Mouse (Mus musculus): Measurements from ENCODE around the gene Rln3. TPM values are rescaled to one million over a fixed set of nuclear protein-coding genes. Genes with fewer than 3 reads are reported as not detected.

The Rln3 gene
- total and polyA plus RNA-seq, 3 experiments = not detected

GRCm38 (mm10) chr8:84065037-84065436 is 20.2 kb upstream of the Rln3 start, which contains the start of gene Gm10643:
Gene Gm10643 (minus strand): TSS chr8:84065137.
- peak within 1 kb of the TSS; percentile 47 for H3K27ac ChIP-seq (ENCODE audit: insufficient read depth, low read depth)
- H3K4me2 ChIP-seq (ENCODE audit: insufficient read depth, low read depth, poor library complexity, severe bottlenecking) = peak within 1 kb of the TSS; percentile 37; the same call in 1 of the 2 replicates
- peak within 1 kb of the TSS; percentile 68 to 71 (median 70) for H3K4me3 ChIP-seq (replicated peaks in 1 of 3; ENCODE audit: low read depth in 2 of 3, low read length in 2 of 3, poor library complexity in 1 of 3)
- no peaks in the 10 kb centered on the region for H3K36me3 ChIP-seq (replicated peaks in 1 of 2; ENCODE audit: control insufficient read depth in 1 of 2, insufficient read depth in 1 of 2, low read length in 1 of 2)
- H3K9ac ChIP-seq (ENCODE audit: insufficient read depth, low read depth) = peak within 1 kb of the TSS; percentile 93
- no peaks in the 10 kb centered on the region for H3K27me3 ChIP-seq (replicated peaks)
- DNase-seq (ENCODE audit: extremely low read depth) = no peak
- no peaks in the 10 kb centered on the region for H3K9me3 ChIP-seq (replicated peaks; ENCODE audit: low read length)
- in situ Hi-C loops (cut with MboI; ENCODE audit: low pct_ligation_motif_present, low pct_unique_long_range_greater_than_20kb, low sequenced_read_pairs) (no loop called here), dilution Hi-C loops (cut with MboI; ENCODE audit: extremely low pct_ligation_motif_present, extremely low pct_unique_long_range_greater_than_20kb, low sequenced_read_pairs) (no loop called here)
- peaks cover 8% of the 10 kb centered on the region; the same call in 1 of the 2 replicates for H3K79me2 ChIP-seq (replicated peaks; ENCODE audit: control insufficient read depth, extremely low read depth, insufficient read depth, poor library complexity, severe bottlenecking)
- no peak for TF ChIP-seq CHD2 (IDR thresholded peaks at IDR 0.05; ENCODE audit: low read length)
- no peak for TF ChIP-seq HCFC1 (IDR thresholded peaks at IDR 0.05; ENCODE audit: low read depth, low read length)
- TF ChIP-seq SMC3 (IDR thresholded peaks at IDR 0.05; ENCODE audit: low read depth, low read length) = no peak
- no peak for TF ChIP-seq MXI1 (IDR thresholded peaks at IDR 0.05; ENCODE audit: low read depth, low read length)
- no peak for TF ChIP-seq TCF12 (IDR thresholded peaks at IDR 0.05; ENCODE audit: low read depth, low read length)
- TF ChIP-seq USF2 (conservative IDR thresholded peaks at IDR 0.05; ENCODE audit: low read depth, low read length) = no peak
- TF ChIP-seq PAX5 (IDR thresholded peaks at IDR 0.05; ENCODE audit: low read length) = no peak
- no peak for TF ChIP-seq NRF1 (IDR thresholded peaks at IDR 0.05; ENCODE audit: low read depth, low read length)
- TF ChIP-seq ZMIZ1 (IDR thresholded peaks at IDR 0.05; ENCODE audit: low read depth, low read length) = no peak
- no peak for TF ChIP-seq JUN (IDR thresholded peaks at IDR 0.05; ENCODE audit: insufficient read depth, low read depth, low read length)
- TF ChIP-seq POLR2AphosphoS2 (IDR thresholded peaks at IDR 0.05; ENCODE audit: low read depth, low read length) = no peak
- TF ChIP-seq UBTF (IDR thresholded peaks at IDR 0.05; ENCODE audit: low read depth, low read length) = no peak
- no peak for TF ChIP-seq ZNF384 (IDR thresholded peaks at IDR 0.05; ENCODE audit: low read depth, low read length)
- TF ChIP-seq MAX (IDR thresholded peaks at IDR 0.05; ENCODE audit: low read length) = no peak
- TF ChIP-seq USF1 (IDR thresholded peaks at IDR 0.05; ENCODE audit: low read depth, low read length) = no peak
- no peak for TF ChIP-seq MEF2A (IDR thresholded peaks at IDR 0.05; ENCODE audit: borderline replicate concordance, low read depth, low read length)
- no peak for TF ChIP-seq ZKSCAN1 (IDR thresholded peaks at IDR 0.05; ENCODE audit: borderline replicate concordance, low read depth, low read length)
- TF ChIP-seq EP300 (IDR thresholded peaks at IDR 0.05; ENCODE audit: low read length) = no peak
- H3K4me1 ChIP-seq (ENCODE audit: control insufficient read depth in 1 of 2, insufficient read depth in 2 of 2) = peaks cover 20 to 49% of the 10 kb centered on the region in 2 experiments

- peak overlapping the region; percentile 31 for H3K27ac ChIP-seq (ENCODE audit: insufficient read depth, low read depth)
- peaks cover 13 to 39% of the 10 kb centered on the region in 2 experiments for H3K4me1 ChIP-seq (ENCODE audit: control insufficient read depth in 1 of 2, insufficient read depth in 2 of 2)
- H3K79me2 ChIP-seq (replicated peaks; ENCODE audit: control insufficient read depth, extremely low read depth, insufficient read depth, poor library complexity, severe bottlenecking) = peaks cover 8% of the 10 kb centered on the region; the same call in 1 of the 2 replicates
- H3K9me3 ChIP-seq (replicated peaks; ENCODE audit: low read length) = no peaks in the 10 kb centered on the region
- dilution Hi-C loops (cut with MboI; ENCODE audit: extremely low pct_ligation_motif_present, extremely low pct_unique_long_range_greater_than_20kb, low sequenced_read_pairs) = no loop called here
- DNase-seq (ENCODE audit: extremely low read depth) = peak; percentile 72
- in situ Hi-C loops (cut with MboI; ENCODE audit: low pct_ligation_motif_present, low pct_unique_long_range_greater_than_20kb, low sequenced_read_pairs) = no loop called here
- H3K4me2 ChIP-seq (ENCODE audit: insufficient read depth, low read depth, poor library complexity, severe bottlenecking) = no peak overlapping the region
- TF ChIP-seq ELF1 (IDR thresholded peaks at IDR 0.05; ENCODE audit: low read depth, low read length) (0 out of 2 replicates have a peak, but pooled peaks have one; percentile 34), JUN (IDR thresholded peaks at IDR 0.05; ENCODE audit: insufficient read depth, low read depth, low read length) (no peak), POLR2A (IDR thresholded peaks at IDR 0.05; ENCODE audit: low read depth, low read length) (peak; percentile 43), USF2 (conservative IDR thresholded peaks at IDR 0.05; ENCODE audit: low read depth, low read length) (no peak), CHD2 (IDR thresholded peaks at IDR 0.05; ENCODE audit: low read length) (peak; percentile 70; the same call in 1 of the 2 replicates), GABPA (IDR thresholded peaks at IDR 0.05; ENCODE audit: insufficient replicate concordance, low read depth, low read length) (no peak), TCF12 (IDR thresholded peaks at IDR 0.05; ENCODE audit: low read depth, low read length) (peak; percentile 41; the same call in 1 of the 2 replicates), UBTF (IDR thresholded peaks at IDR 0.05; ENCODE audit: low read depth, low read length) (no peak), HCFC1 (IDR thresholded peaks at IDR 0.05; ENCODE audit: low read depth, low read length) (0 out of 2 replicates have a peak, but pooled peaks have one; percentile 18)
- no peak overlapping the region for H3K4me3 ChIP-seq (replicated peaks in 1 of 3; ENCODE audit: low read depth in 2 of 3, low read length in 2 of 3, poor library complexity in 1 of 3)
- H3K36me3 ChIP-seq (replicated peaks in 1 of 2; ENCODE audit: control insufficient read depth in 1 of 2, insufficient read depth in 1 of 2, low read length in 1 of 2) = no peaks in the 10 kb centered on the region
- no peak overlapping the region for H3K9ac ChIP-seq (ENCODE audit: insufficient read depth, low read depth)
- H3K27me3 ChIP-seq (replicated peaks) = no peaks in the 10 kb centered on the region
These were observed 19.2 kb upstream of the Rln3 start for GRCm38 (mm10) chr8:84063861-84064610.
